Comparison of ENCODE assay signal across 37 mouse cellular contexts in genomic region chr7:140233696-140234095, GRCm38 (mm10). TPM values are rescaled to one million over a fixed set of nuclear protein-coding genes. Genes with fewer than 3 reads are reported as not detected.
DNase-seq lines count a peak whose midpoint lies in the region; ATAC-seq lines count a peak whose summit lies in the region.
"Had no signal": no experiment of that assay in that cellular context is flagged by ENCODE, and none has a peak within 500 bp of the region (broad histone marks: within the 10 kb centered on the region; RNA-seq: fewer than 3 reads in every experiment).

No protein-coding gene starts in this region.

- H3K27ac ChIP-seq in hindbrain, embryonic 13.5 days, result no peak overlapping the region
- H3K27ac ChIP-seq: embryonic facial prominence, embryonic 10.5 days; embryonic facial prominence, embryonic 13.5 days; forebrain, embryonic 10.5 days; hindbrain, embryonic 12.5 days had no signal

- no peaks in the 10 kb centered on the region for H3K36me3 ChIP-seq in hindbrain, embryonic 13.5 days
- H3K36me3 ChIP-seq: embryonic facial prominence, embryonic 10.5 days; embryonic facial prominence, embryonic 13.5 days; forebrain, embryonic 10.5 days; G1E; hindbrain, embryonic 12.5 days had no signal

- 94% methylated on average over 3 of the region's 3 CpGs for WGBS in hindbrain, embryonic 13.5 days

- no peak overlapping the region for H3K4me2 ChIP-seq in hindbrain, embryonic 13.5 days
- H3K4me2 ChIP-seq: embryonic facial prominence, embryonic 13.5 days; heart, embryonic 11.5 days; hindbrain, embryonic 12.5 days had no signal

- no peaks in the 10 kb centered on the region for H3K27me3 ChIP-seq in hindbrain, embryonic 13.5 days
- H3K27me3 ChIP-seq: embryonic facial prominence, embryonic 13.5 days; hindbrain, embryonic 12.5 days; Patski had no signal

- H3K4me3 ChIP-seq in hindbrain, embryonic 13.5 days, result no peak overlapping the region
- H3K4me3 ChIP-seq: embryonic facial prominence, embryonic 10.5 days; embryonic facial prominence, embryonic 13.5 days; forebrain, embryonic 10.5 days; hindbrain, embryonic 12.5 days had no signal

- H3K9me3 ChIP-seq in hindbrain, embryonic 13.5 days, result no peaks in the 10 kb centered on the region
- H3K9me3 ChIP-seq: embryonic facial prominence, embryonic 10.5 days; embryonic facial prominence, embryonic 13.5 days; G1E; hindbrain, embryonic 12.5 days had no signal

- H3K4me1 ChIP-seq in hindbrain, embryonic 13.5 days (replicated peaks), result no peaks in the 10 kb centered on the region
- H3K4me1 ChIP-seq: embryonic facial prominence, embryonic 10.5 days; embryonic facial prominence, embryonic 13.5 days; forebrain, embryonic 10.5 days; hindbrain, embryonic 12.5 days had no signal

- no peak overlapping the region for H3K9ac ChIP-seq in hindbrain, embryonic 13.5 days
- H3K9ac ChIP-seq: embryonic facial prominence, embryonic 13.5 days; hindbrain, embryonic 12.5 days had no signal

- peak; percentile 53 for DNase-seq in layer of hippocampus, adult 11-12 months (ENCODE audit: low spot score)
- no peak for DNase-seq in layer of hippocampus, postnatal 25 days (ENCODE audit: extremely low spot score in 1 of 2, low spot score in 1 of 2)
- DNase-seq in layer of hippocampus, adult 8-10 months (ENCODE audit: low spot score in 2 of 2), result peak; percentile 32 to 60
- peak; percentile 44 to 56 for DNase-seq in layer of hippocampus, postnatal 10 days (ENCODE audit: low spot score in 2 of 2)
- DNase-seq in telencephalon, adult 2 months (ENCODE audit: low read depth, low spot score), result peak; percentile 17
- no peak for DNase-seq in gastrocnemius, adult 18-20 months (ENCODE audit: low spot score)
- no peak for DNase-seq in cerebellum, postnatal 4 days (ENCODE audit: low spot score in 2 of 2)
- DNase-seq: adrenal gland, postnatal 10 days; adrenal gland, postnatal 36 days; B cell, adult 2 months; cerebellum, adult 11 months; cerebellum, adult 2 months; cerebellum, adult 9-11 months; cerebellum, postnatal 25 days; embryo, embryonic 11 days; gastrocnemius, postnatal 10 days; gastrocnemius, postnatal 36 days had no signal

- no peak for ATAC-seq in hindbrain, embryonic 13.5 days (ENCODE audit: low FRiP score)
- ATAC-seq: forebrain, embryonic 14.5 days; hindbrain, embryonic 16.5 days; inflammation-experienced regulatory T-cells, adult 6 months; Patski had no signal

RNA-seq across cellular contexts. Expression of gene 5830411N06Rik, which starts 13.4 kb away (rescaled TPM):
- total RNA-seq in layer of hippocampus, postnatal 25 days (2021), result under 1 TPM; 0.22 to 0.26 TPM
- under 1 TPM in 3 of 4 experiments, not detected in 1; 0.16 to 0.22 (median 0.19) TPM for total RNA-seq in layer of hippocampus, adult 8-10 months (2022)
- under 1 TPM; 0.18 to 0.20 TPM for total RNA-seq in layer of hippocampus, postnatal 10 days (2021)
- total RNA-seq in gastrocnemius, adult 18-20 months (2021), result not detected
- polyA plus RNA-seq in hindbrain, embryonic 13.5 days (2015; fragmentation: Nextera tagmentation; extraction: Ambion mirVana), result not detected in 2 replicates
- total RNA-seq: adrenal gland, adult 18-20 months; adrenal gland, postnatal 10 days; adrenal gland, postnatal 36 days; CH12.LX; gastrocnemius, postnatal 10 days; gastrocnemius, postnatal 36 days; granulocyte monocyte progenitor cell, adult 5-6 weeks; heart, adult 8-10 months; heart, postnatal 25 days; hematopoietic stem cell, adult 5-6 weeks had no signal
- polyA plus RNA-seq: cortical plate, adult 2 months; embryonic facial prominence, embryonic 10.5 days; embryonic facial prominence, embryonic 13.5 days; forebrain, embryonic 10.5 days; forebrain, embryonic 14.5 days; G1E; heart, embryonic 11.5 days; heart, embryonic 14.5 days; heart, postnatal 0 days; hindbrain, embryonic 12.5 days; hindbrain, embryonic 16.5 days; Patski had no signal

RNA-seq across cellular contexts. Expression of gene Cd163l1, which starts 15.6 kb away (rescaled TPM):
- under 1 TPM; 0.39 to 0.63 TPM for total RNA-seq in layer of hippocampus, postnatal 25 days (2021)
- total RNA-seq in layer of hippocampus, adult 8-10 months (2022), result under 1 TPM; 0.70 to 0.96 (median 0.74) TPM
- under 1 TPM; 0.64 to 0.78 TPM for total RNA-seq in layer of hippocampus, postnatal 10 days (2021)
- total RNA-seq in gastrocnemius, adult 18-20 months (2021), result not detected
- not detected in 2 replicates for polyA plus RNA-seq in hindbrain, embryonic 13.5 days (2015; fragmentation: Nextera tagmentation; extraction: Ambion mirVana)
- total RNA-seq: adrenal gland, adult 18-20 months; adrenal gland, postnatal 36 days; CH12.LX; G1E; gastrocnemius, postnatal 10 days; gastrocnemius, postnatal 36 days; granulocyte monocyte progenitor cell, adult 5-6 weeks; heart, adult 8-10 months; heart, postnatal 25 days; hematopoietic stem cell, adult 5-6 weeks had no signal
- polyA plus RNA-seq: embryonic facial prominence, embryonic 10.5 days; embryonic facial prominence, embryonic 13.5 days; forebrain, embryonic 10.5 days; forebrain, embryonic 14.5 days; G1E; heart, embryonic 11.5 days; heart, embryonic 14.5 days; heart, postnatal 0 days; hindbrain, embryonic 12.5 days; hindbrain, embryonic 16.5 days; Patski had no signal

RNA-seq across cellular contexts. Expression of gene Olfr524, which starts 27.9 kb away (rescaled TPM):
- total RNA-seq in layer of hippocampus, postnatal 25 days (2021), result not detected
- total RNA-seq in layer of hippocampus, adult 8-10 months (2022), result not detected
- total RNA-seq in layer of hippocampus, postnatal 10 days (2021), result not detected
- total RNA-seq in gastrocnemius, adult 18-20 months (2021), result not detected
- not detected in 2 replicates for polyA plus RNA-seq in hindbrain, embryonic 13.5 days (2015; fragmentation: Nextera tagmentation; extraction: Ambion mirVana)
- total RNA-seq: adrenal gland, adult 18-20 months; adrenal gland, postnatal 10 days; adrenal gland, postnatal 36 days; CH12.LX; gastrocnemius, postnatal 10 days; gastrocnemius, postnatal 36 days; granulocyte monocyte progenitor cell, adult 5-6 weeks; heart, adult 8-10 months; heart, postnatal 25 days; hematopoietic stem cell, adult 5-6 weeks had no signal
- polyA plus RNA-seq: cerebellum, adult 2 months; cortical plate, adult 2 months; embryonic facial prominence, embryonic 10.5 days; embryonic facial prominence, embryonic 13.5 days; forebrain, embryonic 10.5 days; forebrain, embryonic 14.5 days; G1E; heart, embryonic 11.5 days; heart, embryonic 14.5 days; heart, postnatal 0 days; hindbrain, embryonic 12.5 days; hindbrain, embryonic 16.5 days; Patski had no signal

Comparison
In these comparisons a context has a peak if more than half of its experiments do, and no peak if none do; other contexts are left out.
1. DNase-seq: peak in layer of hippocampus, adult 11-12 months (single experiment), layer of hippocampus, adult 8-10 months (2 of 2), layer of hippocampus, postnatal 10 days (2 of 2) and telencephalon, adult 2 months (single experiment); none in layer of hippocampus, postnatal 25 days (0 of 2), gastrocnemius, adult 18-20 months (single experiment) and cerebellum, postnatal 4 days (0 of 2).